Mouse (Mus musculus): ENCODE results near the gene Iqch. TPM values are rescaled to one million over a fixed set of nuclear protein-coding genes. Genes with fewer than 3 reads are reported as not detected.

Gene Iqch
- polyA plus RNA-seq, 1 experiment from 2014 or later, result 0.18 TPM

DNA sequence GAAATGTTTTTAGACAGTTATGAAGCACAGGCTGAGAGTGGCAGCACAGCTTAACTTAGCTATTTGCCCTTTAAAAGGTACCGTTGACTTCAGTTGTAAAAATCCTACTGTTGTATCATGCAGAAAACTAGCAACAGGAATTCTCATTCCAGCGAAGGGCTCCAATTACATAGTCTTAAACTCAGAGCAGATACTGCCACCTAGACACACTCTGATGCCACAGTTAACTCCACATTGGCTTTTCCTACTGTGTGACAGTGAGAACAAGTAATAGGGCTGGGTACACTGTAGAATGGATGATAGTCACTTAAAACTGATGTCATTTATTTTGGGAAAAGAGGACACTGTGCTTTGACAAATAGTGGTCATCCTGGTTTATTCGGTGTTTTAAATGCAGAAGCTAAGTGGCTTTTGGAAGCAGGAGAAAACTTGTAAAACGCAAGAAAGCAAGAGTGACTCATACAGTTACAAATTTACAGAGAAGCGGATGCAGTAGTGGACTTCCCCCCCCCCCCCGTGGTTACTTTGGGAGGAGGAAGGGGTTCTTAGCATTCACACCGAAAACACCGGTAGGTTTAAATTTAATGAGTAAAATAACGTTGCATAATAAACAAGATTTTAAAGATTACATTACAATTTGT lies 181.1 kb downstream of the Iqch start:
- no peak for DNase-seq (ENCODE audit: low spot score)

GRCm38 (mm10) chr9:63420396-63420795 lies 181.9 kb downstream of the Iqch start:
- DNase-seq (ENCODE audit: low spot score), result no peak
- Histone ChIP-seq H3K27ac (no peak overlapping the region), H3K36me3 (no peaks in the 10 kb centered on the region), H3K4me1 (peaks cover 17% of the 10 kb centered on the region), H3K9me3 (replicated peaks) (no peaks in the 10 kb centered on the region), H3K27me3 (ENCODE audit: low read depth, poor library complexity, severe bottlenecking) (no peaks in the 10 kb centered on the region), H3K4me3 (no peak overlapping the region)
- 59% methylated on average over 6 of the region's 6 CpGs for WGBS

More for the DNA sequence above, 181.1 kb downstream of the Iqch start:
- H3K36me3 ChIP-seq, result no peaks in the 10 kb centered on the region
- no peaks in the 10 kb centered on the region for H3K27me3 ChIP-seq (ENCODE audit: low read depth, poor library complexity, severe bottlenecking)
- H3K4me3 ChIP-seq, result no peak overlapping the region
- 72% methylated on average over 9 of the region's 9 CpGs for WGBS
- no peaks in the 10 kb centered on the region for H3K9me3 ChIP-seq (replicated peaks)
- peaks cover 17% of the 10 kb centered on the region for H3K4me1 ChIP-seq
- H3K27ac ChIP-seq, result no peak overlapping the region

GRCm38 (mm10) chr9:63400176-63400575 lies 202.1 kb downstream of the Iqch start:
- no peaks in the 10 kb centered on the region for H3K27me3 ChIP-seq (ENCODE audit: low read depth, poor library complexity, severe bottlenecking)
- no peaks in the 10 kb centered on the region for H3K9me3 ChIP-seq (replicated peaks)
- H3K36me3 ChIP-seq, result no peaks in the 10 kb centered on the region
- WGBS, result 98% methylated on average over 1 of the region's 1 CpGs
- no peak overlapping the region for H3K27ac ChIP-seq
- peaks cover 26% of the 10 kb centered on the region for H3K4me1 ChIP-seq
- no peak overlapping the region for H3K4me3 ChIP-seq
- no peak for DNase-seq (ENCODE audit: low spot score)

- Histone ChIP-seq H3K4me3 (peak overlapping the region; percentile 95), H3K27ac (peak overlapping the region; percentile 94), H3K4me1 (peaks cover 26% of the 10 kb centered on the region), H3K36me3 (no peaks in the 10 kb centered on the region), H3K9me3 (replicated peaks) (no peaks in the 10 kb centered on the region), H3K27me3 (ENCODE audit: low read depth, poor library complexity, severe bottlenecking) (no peaks in the 10 kb centered on the region)
- no peak for DNase-seq (ENCODE audit: low spot score)
- 2% methylated on average over 8 of the region's 8 CpGs for whole genome bisulfite sequencing
Measured at GRCm38 (mm10) chr9:63399463-63399815, 202.9 kb downstream of the Iqch start.

DNA sequence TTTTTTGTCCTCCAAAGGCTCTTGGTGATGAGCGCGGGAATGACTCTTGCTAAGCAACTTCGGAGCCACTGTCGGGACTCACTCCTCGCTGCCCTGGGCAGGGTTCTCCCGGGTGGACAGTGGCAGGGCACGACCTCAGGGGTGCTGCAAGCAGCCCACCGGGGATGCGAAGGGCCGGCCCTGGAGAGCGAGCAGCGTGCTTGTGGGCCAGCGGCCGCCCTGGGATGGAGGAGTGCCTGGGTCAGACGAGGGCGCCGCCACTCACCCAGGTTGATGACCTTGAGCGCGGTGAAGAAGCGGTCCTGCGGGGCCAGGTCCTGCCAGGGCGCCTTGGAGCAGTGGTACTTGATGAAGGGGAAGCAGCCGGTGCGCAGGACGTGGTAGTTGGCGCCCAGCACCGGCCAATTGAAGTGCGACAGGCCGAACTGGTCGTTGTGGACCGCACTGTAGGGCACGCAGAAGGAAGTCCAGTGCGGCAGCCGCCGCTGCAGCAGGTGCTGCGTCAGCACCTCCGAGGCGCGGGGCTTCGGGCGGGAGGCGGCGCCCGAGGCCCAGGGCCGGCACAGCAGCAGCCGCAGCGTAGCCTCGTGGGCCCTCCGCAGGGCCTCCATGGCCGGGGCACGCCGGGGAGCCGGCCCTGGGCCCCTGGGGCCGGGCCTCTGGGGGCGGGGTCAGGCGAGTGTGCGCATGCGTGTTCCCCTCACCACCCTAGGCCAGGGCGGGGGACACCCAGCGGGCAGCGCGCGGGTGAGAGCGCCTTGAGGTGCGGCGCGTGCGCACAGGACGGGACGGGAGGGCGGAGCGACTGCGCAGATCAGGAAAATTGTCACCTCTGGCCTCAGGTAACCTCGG lies 203.5 kb downstream of the Iqch start, which contains the start of gene 2300009A05Rik:
2300009A05Rik (minus strand) TSS at position 636 of the 852 bp plus-strand sequence.
- Histone ChIP-seq H3K27ac (peak within 1 kb of the TSS; percentile 94), H3K27me3 (ENCODE audit: low read depth, poor library complexity, severe bottlenecking) (no peaks in the 10 kb centered on the region), H3K4me1 (peaks cover 26% of the 10 kb centered on the region), H3K36me3 (no peaks in the 10 kb centered on the region), H3K4me3 (peak within 1 kb of the TSS; percentile 95), H3K9me3 (replicated peaks) (no peaks in the 10 kb centered on the region)
- DNase-seq (ENCODE audit: low spot score), result peak; percentile 93
- under 1% methylated on average over 74 of the region's 74 CpGs for WGBS

GRCm38 (mm10) chr9:63395612-63396011 lies 206.7 kb downstream of the Iqch start:
- DNase-seq (ENCODE audit: low spot score), result no peak
- Histone ChIP-seq H3K9me3 (replicated peaks) (no peaks in the 10 kb centered on the region), H3K27me3 (ENCODE audit: low read depth, poor library complexity, severe bottlenecking) (no peaks in the 10 kb centered on the region), H3K36me3 (no peaks in the 10 kb centered on the region), H3K4me3 (no peak overlapping the region), H3K27ac (no peak overlapping the region), H3K4me1 (peaks cover 26% of the 10 kb centered on the region)
- WGBS, result 88% methylated on average over 7 of the region's 7 CpGs

DNA sequence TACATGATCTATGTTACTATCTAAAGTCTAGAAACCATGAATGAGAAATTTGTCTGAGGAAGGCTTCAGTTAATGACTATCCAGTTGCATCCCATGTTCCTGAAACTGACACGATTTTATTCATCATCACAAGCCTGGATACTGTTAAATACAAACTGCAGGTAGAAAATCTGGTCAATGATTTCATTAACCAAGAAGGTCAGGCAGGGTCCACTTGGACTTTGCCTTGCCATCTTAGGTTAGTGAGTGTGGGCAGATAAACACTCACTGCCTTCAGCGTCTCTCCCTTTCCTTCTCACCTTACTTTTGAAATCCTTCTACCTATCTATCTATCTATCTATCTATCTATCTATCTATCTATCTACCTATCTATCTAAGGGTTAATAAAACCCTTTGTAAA lies 211.0 kb downstream of the Iqch start:
- 0 out of 2 replicates have a peak, but pooled peaks cover 4% of the 10 kb centered on the region for H3K4me1 ChIP-seq
- no peak overlapping the region for H3K27ac ChIP-seq
- H3K9me3 ChIP-seq (replicated peaks), result no peaks in the 10 kb centered on the region
- no peak overlapping the region for H3K4me3 ChIP-seq
- H3K36me3 ChIP-seq, result no peaks in the 10 kb centered on the region
- no peaks in the 10 kb centered on the region for H3K27me3 ChIP-seq (ENCODE audit: low read depth, poor library complexity, severe bottlenecking)
- no peak for DNase-seq (ENCODE audit: low spot score)
- 79% methylated on average over 2 of the region's 2 CpGs for WGBS

- 90% methylated on average over 4 of the region's 4 CpGs for WGBS
- H3K27ac ChIP-seq, result no peak overlapping the region
- H3K9me3 ChIP-seq (replicated peaks), result no peaks in the 10 kb centered on the region
- no peaks in the 10 kb centered on the region for H3K36me3 ChIP-seq
- no peak for DNase-seq (ENCODE audit: low spot score)
- H3K4me3 ChIP-seq, result no peak overlapping the region
- no peaks in the 10 kb centered on the region for H3K27me3 ChIP-seq (ENCODE audit: low read depth, poor library complexity, severe bottlenecking)
- peaks cover 4% of the 10 kb centered on the region; the same call in 1 of the 2 replicates for H3K4me1 ChIP-seq
Measured at GRCm38 (mm10) chr9:63382761-63383160, 219.5 kb downstream of the Iqch start.

DNA sequence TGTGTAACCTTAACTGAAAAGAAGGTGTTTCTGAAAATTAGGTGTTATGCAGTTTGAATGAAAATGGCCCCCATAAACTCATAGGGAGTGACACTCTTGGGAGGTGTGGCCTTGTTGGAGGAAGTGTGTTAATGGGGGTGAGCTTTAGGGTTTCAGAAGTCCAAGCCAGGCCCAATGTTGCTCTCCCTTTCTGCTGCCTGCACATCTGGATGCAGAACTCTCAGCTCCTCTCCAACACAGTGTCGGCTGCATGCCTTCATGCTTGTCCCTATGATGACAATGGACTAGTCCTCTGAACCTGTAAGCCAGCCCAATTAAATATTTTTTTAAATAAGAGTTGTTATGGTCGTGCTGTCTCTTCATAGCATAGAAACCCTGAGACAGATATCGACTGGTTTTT lies 222.0 kb downstream of the Iqch start:
- Histone ChIP-seq H3K27ac (no peak overlapping the region), H3K4me1 (peaks cover 21% of the 10 kb centered on the region), H3K9me3 (replicated peaks) (no peaks in the 10 kb centered on the region), H3K27me3 (ENCODE audit: low read depth, poor library complexity, severe bottlenecking) (no peaks in the 10 kb centered on the region), H3K4me3 (no peak overlapping the region), H3K36me3 (peaks cover 1% of the 10 kb centered on the region; the same call in 1 of the 2 replicates)
- WGBS, result 77% methylated on average over 3 of the region's 3 CpGs
- DNase-seq (ENCODE audit: low spot score), result no peak

- DNase-seq (ENCODE audit: low spot score), result no peak
- H3K36me3 ChIP-seq, result peaks cover 23% of the 10 kb centered on the region
- WGBS, result 24% methylated on average over 8 of the region's 8 CpGs
- H3K9me3 ChIP-seq (replicated peaks), result no peaks in the 10 kb centered on the region
- peaks cover 23% of the 10 kb centered on the region for H3K4me1 ChIP-seq
- H3K4me3 ChIP-seq, result peak overlapping the region; percentile 92
- H3K27me3 ChIP-seq (ENCODE audit: low read depth, poor library complexity, severe bottlenecking), result no peaks in the 10 kb centered on the region
- H3K27ac ChIP-seq, result peak overlapping the region; percentile 97
Measured at GRCm38 (mm10) chr9:63378174-63378573, 224.1 kb downstream of the Iqch start.

DNA sequence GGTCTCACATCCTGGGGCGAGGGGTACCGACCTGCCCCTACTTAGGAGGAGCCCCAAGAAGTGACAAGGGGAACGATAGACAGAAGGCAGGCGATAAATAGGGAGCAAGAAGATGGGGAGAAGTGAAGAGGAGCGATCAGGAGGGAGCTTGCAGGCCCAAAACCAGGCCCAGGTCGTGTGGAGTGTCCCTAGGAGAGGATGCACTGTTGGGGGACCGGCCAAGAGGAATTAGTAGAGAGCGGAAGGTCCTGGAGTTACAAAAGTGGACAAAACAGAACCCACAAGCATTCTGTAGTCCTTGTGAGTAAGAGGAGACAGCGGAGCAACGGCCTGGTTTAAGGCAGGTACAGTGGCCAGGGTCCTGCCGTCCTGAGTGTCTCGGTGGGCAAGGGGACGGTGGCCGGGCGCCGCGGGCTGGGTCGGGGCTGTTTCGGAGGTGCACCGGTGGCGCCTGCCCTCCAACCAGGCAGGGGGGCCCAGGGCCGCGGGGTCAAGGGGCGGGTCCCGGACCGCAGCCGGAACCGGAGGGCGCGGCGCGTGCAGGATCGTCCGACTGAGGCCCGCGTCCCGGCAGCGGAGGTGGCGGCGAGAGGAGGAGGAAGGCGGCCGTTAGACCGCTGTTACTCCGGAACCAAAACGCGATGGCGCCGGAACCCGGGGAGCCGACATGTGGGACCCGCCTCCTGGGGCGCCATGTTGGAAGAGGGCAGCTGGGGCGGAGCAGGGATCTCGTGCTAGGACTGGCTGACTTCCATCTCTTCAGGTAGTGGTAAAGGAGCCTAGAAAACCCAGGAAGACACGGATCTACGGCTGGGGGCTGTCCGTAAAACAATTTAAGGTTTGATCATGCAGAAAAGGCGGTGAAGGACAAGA lies 224.8 kb downstream of the Iqch start, which contains the start of gene Map2k5:
Map2k5 (minus strand) TSS at position 633 of the 873 bp plus-strand sequence.
- H3K27me3 ChIP-seq (ENCODE audit: low read depth, poor library complexity, severe bottlenecking), result no peaks in the 10 kb centered on the region
- H3K4me3 ChIP-seq, result peak within 1 kb of the TSS; percentile 92
- peaks cover 23% of the 10 kb centered on the region for H3K36me3 ChIP-seq
- peak within 1 kb of the TSS; percentile 97 for H3K27ac ChIP-seq
- H3K4me1 ChIP-seq, result peaks cover 23% of the 10 kb centered on the region
- DNase-seq (ENCODE audit: low spot score), result peak; percentile 91
- no peaks in the 10 kb centered on the region for H3K9me3 ChIP-seq (replicated peaks)
- WGBS, result 1% methylated on average over 58 of the region's 58 CpGs

DNA sequence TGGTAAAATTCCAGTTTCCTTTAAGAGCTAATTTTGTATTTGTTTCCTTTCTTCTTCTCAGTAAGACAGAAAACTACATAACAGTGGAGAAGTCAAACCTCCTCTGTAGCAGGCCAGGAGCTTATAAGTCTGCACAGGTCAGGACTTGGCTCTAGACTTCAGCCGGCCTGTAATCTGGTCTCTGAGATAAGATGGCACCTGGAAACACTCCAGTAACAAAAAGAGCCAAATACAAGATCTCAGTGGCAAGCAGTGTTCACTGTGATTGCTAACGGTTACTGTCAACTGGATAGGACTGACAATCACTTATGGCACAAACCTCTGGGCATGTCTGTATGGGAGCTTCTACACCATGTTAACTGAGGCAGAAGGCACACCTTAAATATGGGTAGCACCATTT lies 229.0 kb downstream of the Iqch start:
- Histone ChIP-seq H3K27me3 (ENCODE audit: low read depth, poor library complexity, severe bottlenecking) (no peaks in the 10 kb centered on the region), H3K27ac (no peak overlapping the region), H3K4me1 (peaks cover 21% of the 10 kb centered on the region), H3K9me3 (replicated peaks) (no peaks in the 10 kb centered on the region), H3K36me3 (peaks cover 55% of the 10 kb centered on the region), H3K4me3 (no peak overlapping the region)
- no peak for DNase-seq (ENCODE audit: low spot score)
- WGBS, result 78% methylated on average over 2 of the region's 2 CpGs

Data from limb, embryonic 10.5 days (tissue).